In genomic region chr17:70561547-70561946, GRCm38 (mm10) we compare ENCODE assay signal across 13 mouse cellular contexts.
DNase-seq lines count a peak whose midpoint lies in the region; ATAC-seq and TF ChIP-seq lines count a peak whose summit lies in the region.
"Had no signal": no experiment of that assay in that cellular context is flagged by ENCODE, and none has a peak within 500 bp of the region (broad histone marks: within the 10 kb centered on the region; RNA-seq: fewer than 3 reads in every experiment).

No protein-coding gene starts in this region.

- no peaks in the 10 kb centered on the region for H3K27me3 ChIP-seq in heart, embryonic 12.5 days (replicated peaks)
- H3K27me3 ChIP-seq in neural tube, embryonic 15.5 days (replicated peaks) = no peaks in the 10 kb centered on the region
- H3K27me3 ChIP-seq in limb, embryonic 12.5 days = no peaks in the 10 kb centered on the region
- no peaks in the 10 kb centered on the region for H3K27me3 ChIP-seq in hindbrain, postnatal 0 days (ENCODE audit: insufficient read depth, low read length)
- H3K27me3 ChIP-seq: forebrain, embryonic 12.5 days had no signal

- H3K27ac ChIP-seq in heart, embryonic 12.5 days (ENCODE audit: poor library complexity, severe bottlenecking) = no peak overlapping the region
- 0 out of 2 replicates have a peak overlapping the region, but pooled peaks have one; percentile 9 for H3K27ac ChIP-seq in neural tube, embryonic 15.5 days (replicated peaks)
- H3K27ac ChIP-seq in limb, embryonic 12.5 days = 0 out of 2 replicates have a peak overlapping the region, but pooled peaks have one; percentile 46
- no peak overlapping the region for H3K27ac ChIP-seq in hindbrain, postnatal 0 days
- H3K27ac ChIP-seq: forebrain, embryonic 12.5 days; midbrain, embryonic 10.5 days had no signal

- 55% methylated on average over 7 of the region's 7 CpGs for WGBS in heart, embryonic 12.5 days
- 71% methylated on average over 7 of the region's 7 CpGs for WGBS in neural tube, embryonic 15.5 days
- 25% methylated on average over 7 of the region's 7 CpGs for WGBS in limb, embryonic 12.5 days
- 69% methylated on average over 7 of the region's 7 CpGs for WGBS in hindbrain, postnatal 0 days

- H3K9me3 ChIP-seq in heart, embryonic 12.5 days (replicated peaks) = peaks cover 3% of the 10 kb centered on the region; the same call in 1 of the 2 replicates
- H3K9me3 ChIP-seq in neural tube, embryonic 15.5 days (replicated peaks) = no peaks in the 10 kb centered on the region
- no peaks in the 10 kb centered on the region for H3K9me3 ChIP-seq in limb, embryonic 12.5 days
- H3K9me3 ChIP-seq in hindbrain, postnatal 0 days (ENCODE audit: low read length) = no peaks in the 10 kb centered on the region
- H3K9me3 ChIP-seq: forebrain, embryonic 12.5 days; midbrain, embryonic 10.5 days had no signal

- no peak for TF ChIP-seq CTCF in hindbrain, postnatal 0 days (IDR thresholded peaks at IDR 0.05; ENCODE audit: low read depth)

- no peak for DNase-seq in heart, adult 8-10 months (ENCODE audit: low spot score)
- DNase-seq in neural tube, embryonic 10.5 days (ENCODE audit: extremely low spot score, low spot score) = no peak
- DNase-seq in cerebellum, adult 18-20 months = no peak
- DNase-seq in hindbrain, postnatal 0 days (ENCODE audit: low spot score) = no peak
- no peak for DNase-seq in spleen, postnatal 14 days (ENCODE audit: low spot score in 2 of 2)
- DNase-seq: cerebellum, postnatal 36 days; retina, postnatal 1 day; thymus, postnatal 25 days had no signal

- ATAC-seq in heart, embryonic 12.5 days (ENCODE audit: insufficient number of reproducible peaks, low FRiP score) = no peak
- no peak for ATAC-seq in neural tube, embryonic 15.5 days (ENCODE audit: low FRiP score)
- ATAC-seq in limb, embryonic 12.5 days (ENCODE audit: insufficient number of reproducible peaks, insufficient read depth, low FRiP score, low TSS enrichment, low read depth) = no peak; the same call in 1 of the 2 replicates
- no peak for ATAC-seq in hindbrain, postnatal 0 days

- no peaks in the 10 kb centered on the region; the same call in 1 of the 2 replicates for H3K4me1 ChIP-seq in heart, embryonic 12.5 days (replicated peaks)
- H3K4me1 ChIP-seq in neural tube, embryonic 15.5 days = peaks cover 6% of the 10 kb centered on the region; the same call in 1 of the 2 replicates
- H3K4me1 ChIP-seq in limb, embryonic 12.5 days (replicated peaks) = peaks cover 10% of the 10 kb centered on the region
- no peaks in the 10 kb centered on the region for H3K4me1 ChIP-seq in hindbrain, postnatal 0 days (ENCODE audit: insufficient read depth, low read length)
- H3K4me1 ChIP-seq: forebrain, embryonic 12.5 days; midbrain, embryonic 10.5 days had no signal

- H3K4me3 ChIP-seq in heart, embryonic 12.5 days = peak overlapping the region; percentile 13; the same call in 1 of the 2 replicates
- H3K4me3 ChIP-seq in neural tube, embryonic 15.5 days (replicated peaks) = no peak overlapping the region
- no peak overlapping the region for H3K4me3 ChIP-seq in limb, embryonic 12.5 days (replicated peaks)
- no peak overlapping the region for H3K4me3 ChIP-seq in hindbrain, postnatal 0 days (ENCODE audit: low read length)
- H3K4me3 ChIP-seq: forebrain, embryonic 12.5 days; midbrain, embryonic 10.5 days had no signal

- peak overlapping the region; percentile 54 for H3K4me2 ChIP-seq in heart, embryonic 12.5 days
- no peak overlapping the region for H3K4me2 ChIP-seq in neural tube, embryonic 15.5 days
- H3K4me2 ChIP-seq in limb, embryonic 12.5 days = peak overlapping the region; percentile 25
- H3K4me2 ChIP-seq in hindbrain, postnatal 0 days (ENCODE audit: low read depth, low read length) = no peak overlapping the region
- H3K4me2 ChIP-seq: forebrain, embryonic 12.5 days had no signal

- no peaks in the 10 kb centered on the region for H3K36me3 ChIP-seq in heart, embryonic 12.5 days
- no peaks in the 10 kb centered on the region for H3K36me3 ChIP-seq in neural tube, embryonic 15.5 days
- H3K36me3 ChIP-seq in limb, embryonic 12.5 days = no peaks in the 10 kb centered on the region
- H3K36me3 ChIP-seq in hindbrain, postnatal 0 days (ENCODE audit: insufficient read depth, low read length) = no peaks in the 10 kb centered on the region
- H3K36me3 ChIP-seq: forebrain, embryonic 12.5 days; midbrain, embryonic 10.5 days had no signal

- H3K9ac ChIP-seq in heart, embryonic 12.5 days = no peak overlapping the region
- H3K9ac ChIP-seq in neural tube, embryonic 15.5 days (replicated peaks) = no peak overlapping the region
- H3K9ac ChIP-seq in limb, embryonic 12.5 days (replicated peaks) = no peak overlapping the region
- no peak overlapping the region for H3K9ac ChIP-seq in hindbrain, postnatal 0 days (replicated peaks; ENCODE audit: low read length)
- H3K9ac ChIP-seq: forebrain, embryonic 12.5 days had no signal

Comparison
In these comparisons a context has a peak if more than half of its experiments do, and no peak if none do; other contexts are left out.
1. H3K27ac ChIP-seq: peak in neural tube, embryonic 15.5 days (single experiment) and limb, embryonic 12.5 days (single experiment); none in heart, embryonic 12.5 days (single experiment) and hindbrain, postnatal 0 days (single experiment).
2. H3K4me2 ChIP-seq: peak in heart, embryonic 12.5 days (single experiment) and limb, embryonic 12.5 days (single experiment); none in neural tube, embryonic 15.5 days (single experiment) and hindbrain, postnatal 0 days (single experiment).